Comparison of ENCODE assay signal across 8 mouse cellular contexts in genomic region chrX:167817363-167817762, GRCm38 (mm10).
DNase-seq lines count a peak whose midpoint lies in the region; TF ChIP-seq lines count a peak whose summit lies in the region.

No protein-coding gene starts in this region.

- H3K27me3 ChIP-seq in testis, adult 2 months (ENCODE audit: control insufficient read depth, insufficient read depth, low read length): no peaks in the 10 kb centered on the region

- DNase-seq in heart, postnatal 4 days: peak; percentile 7
- no peak for DNase-seq in heart, adult 11 months
- peak; percentile 27 for DNase-seq in 416B (ENCODE audit: low read depth)
- peak; percentile 5 for DNase-seq in T-cell, adult 2 months (ENCODE audit: low spot score)
- peak; percentile 59 for DNase-seq in kidney, adult 9 months
- DNase-seq in gastrocnemius, postnatal 10 days: no peak
- DNase-seq in gastrocnemius, postnatal 14 days: no peak

- H3K4me1 ChIP-seq in testis, adult 2 months (ENCODE audit: control insufficient read depth, insufficient read depth, low read length): no peaks in the 10 kb centered on the region

- peak; percentile 25; the same call in 1 of the 2 replicates for TF ChIP-seq CTCF in testis, adult 2 months (IDR thresholded peaks at IDR 0.05; ENCODE audit: control insufficient read depth, insufficient read depth, insufficient replicate concordance, low read depth, low read length)

- H3K4me3 ChIP-seq in testis, adult 2 months (ENCODE audit: control insufficient read depth, low read depth, low read length): no peak overlapping the region

- TF ChIP-seq POLR2A in testis, adult 2 months (IDR thresholded peaks at IDR 0.05; ENCODE audit: control insufficient read depth, low read depth, low read length): no peak

- no peaks in the 10 kb centered on the region for H3K36me3 ChIP-seq in testis, adult 2 months (ENCODE audit: control insufficient read depth, insufficient read depth, low read length)

- no peak overlapping the region for H3K27ac ChIP-seq in testis, adult 2 months (ENCODE audit: control insufficient read depth, insufficient read depth, low read depth, low read length)

- intact Hi-C loops in gastrocnemius, postnatal 14 days (cut with DNase I; ENCODE audit: low total_unique reads): no loop called here

Comparison
In these comparisons a context has a peak if more than half of its experiments do, and no peak if none do; other contexts are left out.
1. DNase-seq: peak in heart, postnatal 4 days (single experiment), 416B (single experiment), T-cell, adult 2 months (single experiment) and kidney, adult 9 months (single experiment); none in heart, adult 11 months (single experiment), gastrocnemius, postnatal 10 days (single experiment) and gastrocnemius, postnatal 14 days (single experiment).